In genomic region chr19:16511081-16511420, GRCm38 (mm10) we compare ENCODE assay signal across 13 mouse cellular contexts.
DNase-seq lines count a peak whose midpoint lies in the region; ATAC-seq lines count a peak whose summit lies in the region.
"Had no signal": no experiment of that assay in that cellular context is flagged by ENCODE, and none has a peak within 500 bp of the region (broad histone marks: within the 10 kb centered on the region; RNA-seq: fewer than 3 reads in every experiment).

No protein-coding gene starts in this region.

- H3K4me2 ChIP-seq in intestine, embryonic 15.5 days (replicated peaks): no peak overlapping the region
- no peak overlapping the region for H3K4me2 ChIP-seq in hindbrain, embryonic 12.5 days (replicated peaks)
- H3K4me2 ChIP-seq: midbrain, embryonic 15.5 days; neural tube, embryonic 13.5 days had no signal

- H3K27ac ChIP-seq in intestine, embryonic 15.5 days: no peak overlapping the region
- H3K27ac ChIP-seq in forebrain, embryonic 10.5 days: no peak overlapping the region
- no peak overlapping the region for H3K27ac ChIP-seq in hindbrain, embryonic 12.5 days
- H3K27ac ChIP-seq: limb, embryonic 10.5 days; midbrain, embryonic 15.5 days; neural tube, embryonic 13.5 days had no signal

- H3K36me3 ChIP-seq in intestine, embryonic 15.5 days: no peaks in the 10 kb centered on the region
- no peaks in the 10 kb centered on the region for H3K36me3 ChIP-seq in megakaryocyte, embryonic 14.5 days (replicated peaks; ENCODE audit: low read length)
- peaks cover 3% of the 10 kb centered on the region; the same call in 1 of the 2 replicates for H3K36me3 ChIP-seq in forebrain, embryonic 10.5 days (replicated peaks)
- H3K36me3 ChIP-seq in hindbrain, embryonic 12.5 days: no peaks in the 10 kb centered on the region
- H3K36me3 ChIP-seq: limb, embryonic 10.5 days; midbrain, embryonic 15.5 days; neural tube, embryonic 13.5 days had no signal

- intact Hi-C loops in heart, postnatal 25 days (cut with DNase I): no loop called here

- no peaks in the 10 kb centered on the region for H3K27me3 ChIP-seq in intestine, embryonic 15.5 days (replicated peaks)
- no peaks in the 10 kb centered on the region for H3K27me3 ChIP-seq in megakaryocyte, embryonic 14.5 days (replicated peaks)
- H3K27me3 ChIP-seq in forebrain, embryonic 10.5 days (ENCODE audit: poor library complexity, severe bottlenecking): no peaks in the 10 kb centered on the region
- H3K27me3 ChIP-seq in hindbrain, embryonic 12.5 days: peaks cover 18% of the 10 kb centered on the region
- H3K27me3 ChIP-seq: CH12.LX; midbrain, embryonic 15.5 days; neural tube, embryonic 13.5 days had no signal

- 0 out of 2 replicates have a peak, but pooled peaks cover 6% of the 10 kb centered on the region for H3K4me1 ChIP-seq in intestine, embryonic 15.5 days (replicated peaks)
- H3K4me1 ChIP-seq in megakaryocyte, embryonic 14.5 days: peaks cover 17% of the 10 kb centered on the region
- H3K4me1 ChIP-seq in forebrain, embryonic 10.5 days: peaks cover 19% of the 10 kb centered on the region
- peaks cover 11% of the 10 kb centered on the region for H3K4me1 ChIP-seq in hindbrain, embryonic 12.5 days
- H3K4me1 ChIP-seq: limb, embryonic 10.5 days had no signal

- H3K9me3 ChIP-seq in intestine, embryonic 15.5 days: no peaks in the 10 kb centered on the region
- peaks cover 7% of the 10 kb centered on the region for H3K9me3 ChIP-seq in megakaryocyte, embryonic 14.5 days
- H3K9me3 ChIP-seq in forebrain, embryonic 10.5 days: peaks cover 7% of the 10 kb centered on the region
- H3K9me3 ChIP-seq in hindbrain, embryonic 12.5 days (replicated peaks): no peaks in the 10 kb centered on the region; the same call in 1 of the 2 replicates
- H3K9me3 ChIP-seq: limb, embryonic 10.5 days; midbrain, embryonic 15.5 days had no signal

- 46% methylated on average over 2 of the region's 2 CpGs for WGBS in intestine, embryonic 15.5 days
- WGBS in forebrain, embryonic 10.5 days: 78% methylated on average over 2 of the region's 2 CpGs
- WGBS in hindbrain, embryonic 12.5 days: 76% methylated on average over 2 of the region's 2 CpGs

- DNase-seq in 416B (ENCODE audit: low read depth) (peak; percentile 53), MEL-GATA-1-ER (ENCODE audit: extremely low read depth, low read depth) (peak; percentile 92)
- no peak for DNase-seq in forebrain, embryonic 10.5 days (ENCODE audit: extremely low spot score, low spot score)
- DNase-seq in heart, postnatal 25 days (ENCODE audit: low spot score): no peak
- DNase-seq: adrenal gland, adult 2 months; kidney, adult 9 months had no signal

- peak; percentile 62; the same call in 1 of the 2 replicates for ATAC-seq in intestine, embryonic 15.5 days
- ATAC-seq in hindbrain, embryonic 12.5 days (ENCODE audit: low FRiP score): no peak
- ATAC-seq: midbrain, embryonic 15.5 days had no signal

- no peak overlapping the region for H3K4me3 ChIP-seq in intestine, embryonic 15.5 days (replicated peaks)
- H3K4me3 ChIP-seq in megakaryocyte, embryonic 14.5 days (replicated peaks): peak overlapping the region; percentile 44
- H3K4me3 ChIP-seq in forebrain, embryonic 10.5 days: no peak overlapping the region
- no peak overlapping the region for H3K4me3 ChIP-seq in hindbrain, embryonic 12.5 days
- H3K4me3 ChIP-seq: limb, embryonic 10.5 days; midbrain, embryonic 15.5 days; neural tube, embryonic 13.5 days had no signal

- no peak overlapping the region for H3K9ac ChIP-seq in intestine, embryonic 15.5 days
- H3K9ac ChIP-seq in hindbrain, embryonic 12.5 days: no peak overlapping the region
- H3K9ac ChIP-seq: midbrain, embryonic 15.5 days; neural tube, embryonic 13.5 days had no signal

Comparison
In these comparisons a context has a peak if more than half of its experiments do, and no peak if none do; other contexts are left out.
1. DNase-seq: peak in 416B (single experiment) and MEL-GATA-1-ER (single experiment); none in forebrain, embryonic 10.5 days (single experiment) and heart, postnatal 25 days (single experiment).